Mouse (Mus musculus) myocyte (in vitro differentiated cells): ENCODE results near the gene Gck.

ENCODE experiments used
- CEBPB ChIP-seq: IDR thresholded peaks from 2 replicates; pipeline ENCODE4 v1.6.1; 2011; ENCODE audit warnings: mild to moderate bottlenecking, moderate library complexity; ENCODE audit not compliant: poor library complexity, insufficient read depth, severe bottlenecking
- E2F4 ChIP-seq: IDR thresholded peaks from one replicate; pipeline ENCODE4 v1.6.1; 2011; ENCODE audit warnings: mild to moderate bottlenecking, control low read depth, moderate library complexity; ENCODE audit not compliant: insufficient read depth
- MAX ChIP-seq: IDR thresholded peaks from one replicate; pipeline ENCODE4 v1.6.1; 2011; ENCODE audit warnings: low read depth, mild to moderate bottlenecking, control low read depth
- POLR2A ChIP-seq: IDR thresholded peaks from one replicate; pipeline ENCODE4 v1.6.1; 2011; ENCODE audit warnings: low read depth, mild to moderate bottlenecking, control low read depth, moderate library complexity; ENCODE audit not compliant: insufficient read length
- POLR2AphosphoS2 ChIP-seq: IDR thresholded peaks from one replicate; pipeline ENCODE4 v1.6.1; 2011; ENCODE audit warnings: low read depth, control low read depth; ENCODE audit not compliant: insufficient read length
- REST ChIP-seq: IDR thresholded peaks from one replicate; pipeline ENCODE4 v1.6.1; 2011; ENCODE audit warnings: mild to moderate bottlenecking, control low read depth, moderate library complexity; ENCODE audit not compliant: insufficient read depth, insufficient read length
- TCF3 ChIP-seq: IDR thresholded peaks from one replicate; pipeline ENCODE4 v1.6.1; 2011; ENCODE audit warnings: low read depth, control low read depth; ENCODE audit not compliant: insufficient read length

- TF ChIP-seq POLR2AphosphoS2 (no peak), MAX (no peak), CEBPB (no peak), TCF3 (no peak), E2F4 (no peak), REST (no peak), POLR2A (no peak)
Measured at GRCm38 (mm10) chr11:5916178-5916548, 33.7 kb downstream of the Gck start.
